Mouse (Mus musculus) thymus, adult 2 months (tissue): ENCODE measurements around the gene Gm20696.

Experiments
- CTCF ChIP-seq: fragments of 200-500 bp; IDR thresholded peaks from 2 replicates; pipeline ENCODE4 v1.5.1; 2012; ENCODE audit warnings: mild to moderate bottlenecking, control low read depth, low read length, moderate library complexity, borderline replicate concordance; ENCODE audit not compliant: control insufficient read depth, poor library complexity, insufficient read depth; ENCODE audit errors: extremely low read depth
- POLR2A ChIP-seq: fragments of 200-500 bp; IDR thresholded peaks from 2 replicates; pipeline ENCODE4 v1.6.1; 2012; ENCODE audit warnings: mild to moderate bottlenecking, low read length, control low read depth, moderate library complexity; ENCODE audit not compliant: control insufficient read depth, poor library complexity, insufficient read depth; ENCODE audit errors: extremely low read depth

GRCm38 (mm10) chr6:99339343-99339620 is 327.3 kb downstream of the Gm20696 start:
- TF ChIP-seq CTCF (no peak), POLR2A (no peak)
